Mouse (Mus musculus) small intestine, adult 2 months (tissue): ENCODE results near the gene Ahcyl2. TPM values are rescaled to one million over a fixed set of nuclear protein-coding genes. Genes with fewer than 3 reads are reported as not detected.
"Not testable (repeated sequence)": the region's sequence is repeated elsewhere in the genome, so short reads cannot be mapped to it uniquely, and the experiment has no call there.

Source experiments
- H3K27ac ChIP-seq: fragments of 200-500 bp; 2 replicates; pipeline ENCODE4 v1.5.1; 2012; ENCODE audit warnings: low read depth, low read length, control low read depth, inconsistent platforms; ENCODE audit not compliant: insufficient read depth
- H3K27me3 ChIP-seq: fragments of 200-500 bp; 2 replicates; pipeline ENCODE4 v1.6.1; 2012; ENCODE audit warnings: mild to moderate bottlenecking, moderate library complexity, low read length, inconsistent platforms; ENCODE audit not compliant: control insufficient read depth, insufficient read depth
- H3K36me3 ChIP-seq: fragments of 200-500 bp; 2 replicates; pipeline ENCODE4 v1.6.1; 2012; ENCODE audit warnings: mild to moderate bottlenecking, low read length, control low read depth, inconsistent platforms; ENCODE audit not compliant: control insufficient read depth, insufficient read depth
- H3K4me1 ChIP-seq: fragments of 200-500 bp; 2 replicates; pipeline ENCODE4 v1.6.1; 2012; ENCODE audit warnings: low read length, inconsistent platforms, mixed read lengths; ENCODE audit not compliant: control insufficient read depth, insufficient read depth, insufficient read length
- H3K4me3 ChIP-seq: fragments of 200-500 bp; 2 replicates; pipeline ENCODE4 v1.5.1; 2012; ENCODE audit warnings: low read depth, mild to moderate bottlenecking, control low read depth, inconsistent platforms, low read length, moderate library complexity
- CTCF ChIP-seq: fragments of 200-500 bp; IDR thresholded peaks from 2 replicates; pipeline ENCODE4 v1.5.1; 2012; ENCODE audit warnings: low read depth, mild to moderate bottlenecking, control low read depth, inconsistent platforms, low read length, moderate library complexity, mixed read lengths; ENCODE audit not compliant: insufficient replicate concordance, insufficient read length; ENCODE audit errors: extremely low read depth
- POLR2A ChIP-seq: fragments of 200-500 bp; IDR thresholded peaks from 2 replicates; pipeline ENCODE4 v1.6.1; 2012; ENCODE audit warnings: low read depth, mild to moderate bottlenecking, control low read depth, inconsistent platforms, low read length, moderate library complexity
- WGBS: fragments of 180-500 bp; shearing (Covaris S2); methylation state at CpG from one replicate; pipeline ENCODE4 v1.1.7; 2018; 5-methylcytosine and 5-hydroxymethylcytosine counted together
- polyA plus RNA-seq: library from polyadenylated mRNA; depleted of rRNA; stranded (reverse); fragments of >200 nt; gene quantifications from 2 replicates; pipeline ENCODE4 v1.2.3, GENCODE M21; 2012

Ahcyl2 gene
- polyA plus RNA-seq, 1 experiment: 110 TPM

DNA sequence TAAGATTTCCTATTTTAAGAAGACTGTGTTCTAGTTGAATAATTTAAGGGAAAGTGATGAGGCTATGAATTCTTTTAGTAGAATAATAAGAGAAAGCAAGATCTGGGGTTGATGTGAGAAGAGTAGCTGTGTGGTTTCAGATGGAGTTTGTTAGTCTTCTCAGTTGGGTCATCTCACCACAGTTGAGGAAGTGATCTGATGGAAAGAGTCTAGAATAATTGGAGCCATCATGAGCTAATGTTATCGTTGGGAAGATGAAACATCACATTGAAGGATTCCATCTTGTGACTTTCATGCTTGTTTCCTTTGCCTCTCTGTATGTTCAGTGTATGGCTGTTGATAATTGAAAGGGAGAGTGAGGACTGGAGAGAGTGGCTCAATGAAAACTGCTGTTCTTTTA is 35.2 kb downstream of the Ahcyl2 start:
- no peak overlapping the region for H3K4me3 ChIP-seq
- no peaks in the 10 kb centered on the region for H3K36me3 ChIP-seq
- no peaks in the 10 kb centered on the region for H3K27me3 ChIP-seq
- WGBS: 89% methylated on average over 1 of the region's 1 CpGs
- H3K4me1 ChIP-seq: peaks cover 13% of the 10 kb centered on the region; the same call in 1 of the 2 replicates
- no peak overlapping the region for H3K27ac ChIP-seq
- TF ChIP-seq CTCF (no peak), POLR2A (no peak)

DNA sequence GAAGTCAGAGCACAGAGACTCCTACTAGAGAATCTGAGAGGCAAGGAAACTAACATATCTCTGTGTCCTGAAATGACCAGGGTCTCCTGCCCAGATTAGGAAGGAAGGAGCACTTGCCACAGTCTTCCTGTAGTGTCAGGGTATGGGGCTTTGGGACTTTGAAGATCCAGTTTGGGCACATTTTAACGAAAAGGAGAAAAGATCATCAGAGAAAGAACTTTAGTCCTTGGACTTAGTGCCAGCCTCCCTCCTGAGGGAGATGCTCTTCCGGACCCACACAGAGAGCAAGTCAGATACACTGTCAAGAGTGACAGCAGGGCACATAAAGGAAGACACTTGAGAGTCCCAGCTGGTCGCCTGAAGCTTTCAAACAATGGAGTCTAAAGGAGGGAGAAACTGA is 36.2 kb downstream of the Ahcyl2 start:
- Histone ChIP-seq H3K4me3 (no peak overlapping the region), H3K27ac (no peak overlapping the region), H3K36me3 (no peaks in the 10 kb centered on the region), H3K27me3 (no peaks in the 10 kb centered on the region), H3K4me1 (peaks cover 10% of the 10 kb centered on the region; the same call in 1 of the 2 replicates)
- TF ChIP-seq POLR2A (no peak), CTCF (no peak)
- WGBS: 60% methylated on average over 3 of the region's 3 CpGs

DNA sequence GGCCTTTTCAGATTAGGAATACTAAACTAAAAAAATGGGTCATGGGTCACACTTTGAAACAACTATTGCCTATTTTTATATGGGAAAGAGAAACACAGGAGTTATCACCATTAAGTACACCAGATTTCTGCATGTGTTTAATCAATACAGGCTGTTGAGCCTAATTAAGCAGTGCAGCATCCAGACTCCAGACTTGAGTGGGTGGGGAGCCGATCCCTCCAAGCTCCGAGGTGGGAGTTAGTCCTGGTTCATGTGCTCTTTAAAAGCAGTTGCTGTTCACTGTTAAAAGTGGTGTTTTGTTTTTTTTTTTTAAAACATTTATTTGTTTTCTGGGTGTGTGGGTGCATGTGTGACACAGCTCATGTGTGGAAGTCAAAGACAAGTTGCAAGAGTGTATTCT is 37.6 kb downstream of the Ahcyl2 start:
- Histone ChIP-seq H3K4me1 (peaks cover 10% of the 10 kb centered on the region; the same call in 1 of the 2 replicates), H3K36me3 (no peaks in the 10 kb centered on the region), H3K27ac (no peak overlapping the region), H3K4me3 (no peak overlapping the region), H3K27me3 (no peaks in the 10 kb centered on the region)
- 88% methylated on average over 2 of the region's 2 CpGs for WGBS
- TF ChIP-seq CTCF (no peak), POLR2A (no peak)

DNA sequence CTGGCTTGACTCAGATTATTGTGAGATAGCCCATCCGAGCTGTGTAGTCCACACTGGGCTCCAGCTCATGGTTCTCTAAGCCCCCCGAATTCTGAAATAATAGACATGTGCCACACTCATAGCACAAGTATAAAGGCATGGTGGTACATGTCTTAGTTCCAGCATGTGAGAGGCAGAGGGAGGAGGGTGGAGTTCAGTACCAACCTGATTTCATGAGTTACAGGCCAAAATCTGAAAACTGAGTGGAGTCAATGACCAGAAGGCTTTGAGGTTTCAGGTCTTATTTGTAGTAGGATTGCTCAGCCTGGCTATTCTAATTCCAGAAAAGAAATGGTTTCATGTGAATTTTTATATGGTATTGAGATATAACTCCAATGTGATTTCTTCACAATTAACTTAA is 44.3 kb downstream of the Ahcyl2 start:
- Histone ChIP-seq H3K4me3 (no peak overlapping the region), H3K4me1 (no peaks in the 10 kb centered on the region), H3K27me3 (no peaks in the 10 kb centered on the region), H3K36me3 (no peaks in the 10 kb centered on the region; the same call in 1 of the 2 replicates), H3K27ac (no peak overlapping the region)
- TF ChIP-seq CTCF (no peak), POLR2A (no peak)
- WGBS: 90% methylated on average over 2 of the region's 2 CpGs

- TF ChIP-seq CTCF (no peak), POLR2A (no peak)
- 45% methylated on average over 1 of the region's 1 CpGs for WGBS
Measured at GRCm38 (mm10) chr6:29812651-29813050, 44.8 kb downstream of the Ahcyl2 start.

DNA sequence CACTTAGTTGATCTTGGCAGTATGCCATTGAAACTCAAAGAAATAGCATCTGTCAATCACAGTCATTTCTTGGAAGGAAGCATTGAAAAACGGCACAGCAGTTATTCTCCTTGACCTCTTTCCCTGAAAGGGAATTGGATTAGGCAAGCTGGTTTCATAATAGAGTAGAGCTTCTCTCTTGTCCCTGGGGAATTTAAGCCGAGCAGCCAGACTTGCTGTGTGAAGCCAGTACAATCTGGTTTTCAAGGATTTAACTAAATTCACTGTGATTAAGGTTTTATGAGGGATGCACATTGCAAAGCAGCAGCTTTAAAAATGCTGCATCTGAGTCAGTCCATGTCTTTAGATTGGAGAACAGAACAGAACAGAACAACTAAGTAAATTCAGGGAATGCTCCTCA is 46.8 kb downstream of the Ahcyl2 start:
- no peaks in the 10 kb centered on the region; the same call in 1 of the 2 replicates for H3K36me3 ChIP-seq
- WGBS: 18% methylated on average over 2 of the region's 2 CpGs
- TF ChIP-seq CTCF (no peak), POLR2A (no peak)

More at GRCm38 (mm10) chr6:29812651-29813050, 44.8 kb downstream of the Ahcyl2 start:
- Histone ChIP-seq H3K36me3 (no peaks in the 10 kb centered on the region; the same call in 1 of the 2 replicates), H3K27me3 (no peaks in the 10 kb centered on the region), H3K27ac (no peak overlapping the region), H3K4me3 (no peak overlapping the region), H3K4me1 (no peaks in the 10 kb centered on the region)

DNA sequence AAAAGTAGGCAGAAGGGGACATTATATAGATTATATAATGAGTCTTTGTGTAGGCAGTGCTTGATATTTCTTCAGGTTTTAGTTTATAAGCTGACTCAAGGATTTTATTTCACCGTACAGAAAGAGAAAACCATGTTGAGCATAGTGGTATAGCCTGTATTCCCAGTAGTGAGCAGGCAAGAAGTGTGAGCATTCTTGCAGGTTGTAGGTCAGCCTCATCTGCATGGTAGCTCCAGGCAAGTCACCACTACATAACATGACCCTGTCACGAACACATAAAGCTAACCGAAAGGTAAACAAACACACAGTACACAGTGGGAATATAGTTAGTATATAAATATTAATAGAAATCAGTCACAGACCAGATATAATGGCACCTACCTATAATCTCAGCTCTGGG is 47.2 kb downstream of the Ahcyl2 start:
- WGBS: 86% methylated on average over 3 of the region's 3 CpGs
- TF ChIP-seq CTCF (no peak), POLR2A (no peak)

More for the DNA sequence above, 46.8 kb downstream of the Ahcyl2 start:
- H3K4me1 ChIP-seq: no peaks in the 10 kb centered on the region
- no peaks in the 10 kb centered on the region for H3K27me3 ChIP-seq
- no peak overlapping the region for H3K4me3 ChIP-seq
- H3K27ac ChIP-seq: no peak overlapping the region

GRCm38 (mm10) chr6:29815634-29816033 is 47.8 kb downstream of the Ahcyl2 start:
- no peak overlapping the region for H3K4me3 ChIP-seq
- H3K27ac ChIP-seq: no peak overlapping the region
- H3K4me1 ChIP-seq: no peaks in the 10 kb centered on the region
- H3K27me3 ChIP-seq: no peaks in the 10 kb centered on the region
- peaks cover 2% of the 10 kb centered on the region for H3K36me3 ChIP-seq
- WGBS: 97% methylated on average over 2 of the region's 2 CpGs
- TF ChIP-seq POLR2A (no peak), CTCF (no peak)

More for the DNA sequence above, 47.2 kb downstream of the Ahcyl2 start:
- H3K27me3 ChIP-seq: no peaks in the 10 kb centered on the region
- H3K4me1 ChIP-seq: no peaks in the 10 kb centered on the region
- no peaks in the 10 kb centered on the region; the same call in 1 of the 2 replicates for H3K36me3 ChIP-seq
- H3K4me3 ChIP-seq: no peak overlapping the region
- H3K27ac ChIP-seq: no peak overlapping the region

GRCm38 (mm10) chr6:29816371-29816770 is 48.6 kb downstream of the Ahcyl2 start:
- whole genome bisulfite sequencing: 92% methylated on average over 12 of the region's 12 CpGs
- H3K27ac ChIP-seq, H3K4me1 ChIP-seq: not testable (repeated sequence)

More at GRCm38 (mm10) chr6:29816371-29816770, 48.6 kb downstream of the Ahcyl2 start:
- not testable (repeated sequence) for H3K27me3 ChIP-seq, H3K36me3 ChIP-seq, H3K4me3 ChIP-seq
